Mouse (Mus musculus): ENCODE data around the gene Cdyl2. TPM values are rescaled to one million over a fixed set of nuclear protein-coding genes. Genes with fewer than 3 reads are reported as not detected.

Cdyl2 gene
- polyA plus RNA-seq, 1 experiment from 2014 or later, result 6.5 TPM

- H3K4me3 ChIP-seq (ENCODE audit: low read depth, low read length), result no peak overlapping the region
- 76% methylated on average over 5 of the region's 5 CpGs for WGBS
- no peaks in the 10 kb centered on the region for H3K36me3 ChIP-seq (ENCODE audit: control insufficient read depth, insufficient read depth, low read length)
- H3K4me1 ChIP-seq (ENCODE audit: control insufficient read depth, insufficient read depth, low read length), result peaks cover 3% of the 10 kb centered on the region; the same call in 1 of the 2 replicates
- no peak for ATAC-seq
- no peak for DNase-seq (ENCODE audit: low spot score)
- H3K9ac ChIP-seq (ENCODE audit: low read length), result no peak overlapping the region
- H3K4me2 ChIP-seq (ENCODE audit: low read length), result no peak overlapping the region
- H3K9me3 ChIP-seq (replicated peaks; ENCODE audit: control insufficient read depth, low read length), result no peaks in the 10 kb centered on the region
- H3K27ac ChIP-seq (ENCODE audit: low read depth, low read length), result no peak overlapping the region
- no peaks in the 10 kb centered on the region for H3K27me3 ChIP-seq (replicated peaks; ENCODE audit: control insufficient read depth, insufficient read depth, low read length)
Observed at GRCm38 (mm10) chr8:116735306-116735705, 2.5 kb upstream of the Cdyl2 start.

DNA sequence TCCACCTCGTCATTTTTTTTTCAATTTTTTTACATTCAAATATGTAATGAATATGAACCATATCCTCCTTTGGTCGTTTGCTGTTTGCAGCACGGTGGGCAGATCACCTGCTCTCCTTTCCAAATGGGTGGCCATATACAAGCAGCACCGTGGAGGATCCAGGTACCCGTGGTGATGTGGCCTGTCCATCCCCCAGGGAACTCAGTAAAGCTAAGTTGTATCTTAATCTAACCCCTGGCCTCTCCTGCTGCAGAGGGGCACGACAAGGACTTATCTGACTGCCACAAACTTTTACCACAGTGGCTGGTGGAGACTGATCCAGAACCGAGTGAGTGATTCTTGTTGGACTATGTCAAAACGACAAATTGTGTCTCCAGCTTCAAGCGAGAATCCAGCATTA lies 1.4 kb upstream of the Cdyl2 start:
- no peak for ATAC-seq

GRCm38 (mm10) chr8:116733648-116734014 lies 840 bp upstream of the Cdyl2 start:
- 18% methylated on average over 3 of the region's 3 CpGs for WGBS

More for the DNA sequence above, 1.4 kb upstream of the Cdyl2 start:
- Histone ChIP-seq H3K4me1 (ENCODE audit: control insufficient read depth, insufficient read depth, low read length) (peaks cover 3% of the 10 kb centered on the region; the same call in 1 of the 2 replicates), H3K27ac (ENCODE audit: low read depth, low read length) (no peak overlapping the region), H3K27me3 (replicated peaks; ENCODE audit: control insufficient read depth, insufficient read depth, low read length) (no peaks in the 10 kb centered on the region), H3K4me3 (ENCODE audit: low read depth, low read length) (no peak overlapping the region), H3K36me3 (ENCODE audit: control insufficient read depth, insufficient read depth, low read length) (no peaks in the 10 kb centered on the region), H3K9ac (ENCODE audit: low read length) (no peak overlapping the region), H3K4me2 (ENCODE audit: low read length) (no peak overlapping the region), H3K9me3 (replicated peaks; ENCODE audit: control insufficient read depth, low read length) (no peaks in the 10 kb centered on the region)
- WGBS, result 58% methylated on average over 9 of the region's 9 CpGs
- DNase-seq (ENCODE audit: low spot score), result no peak

DNA sequence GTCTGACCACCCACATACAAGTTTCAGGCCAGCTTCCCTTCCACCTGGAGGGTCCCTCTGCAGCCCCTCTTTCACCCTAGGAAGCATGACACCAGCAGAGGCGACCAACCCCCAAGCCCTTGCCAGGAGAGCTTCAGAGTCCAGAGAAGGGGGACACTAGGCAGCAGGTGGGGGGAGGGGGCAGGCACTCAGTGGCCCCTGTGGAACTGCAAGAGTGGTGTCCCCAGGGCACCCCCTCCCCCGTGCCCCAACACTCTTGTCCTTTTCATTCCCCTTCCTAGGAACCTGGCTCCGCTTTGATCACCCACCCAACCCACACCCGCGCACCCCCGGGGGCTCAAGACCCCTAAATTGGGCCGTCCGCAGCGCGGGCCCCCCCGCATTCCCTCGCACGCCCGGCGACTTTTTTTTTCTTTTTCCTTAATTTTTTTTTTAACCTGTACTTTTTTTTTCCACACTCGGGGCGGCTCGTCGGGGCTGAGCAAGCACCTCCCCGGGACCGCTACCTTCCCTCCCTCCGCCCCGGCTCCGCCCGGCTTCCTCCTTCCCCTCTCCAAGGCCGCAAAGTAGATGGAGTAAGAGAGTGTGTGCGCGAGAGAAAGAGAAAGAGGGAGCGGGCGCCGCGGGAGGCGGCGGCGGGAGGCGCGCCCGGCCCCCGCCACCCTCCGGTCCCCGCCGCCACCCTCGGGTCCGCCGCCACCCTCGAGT lies 661 bp downstream of the Cdyl2 start:
- ATAC-seq, result peak; percentile 78
- under 1% methylated on average over 40 of the region's 46 CpGs for WGBS
- Histone ChIP-seq H3K4me1 (ENCODE audit: control insufficient read depth, insufficient read depth, low read length) (peaks cover 3% of the 10 kb centered on the region; the same call in 1 of the 2 replicates), H3K4me3 (ENCODE audit: low read depth, low read length) (peak overlapping the region; percentile 76), H3K9me3 (replicated peaks; ENCODE audit: control insufficient read depth, low read length) (0 out of 2 replicates have a peak, but pooled peaks cover 6% of the 10 kb centered on the region), H3K9ac (ENCODE audit: low read length) (peak overlapping the region; percentile 81), H3K27ac (ENCODE audit: low read depth, low read length) (peak overlapping the region; percentile 78), H3K27me3 (replicated peaks; ENCODE audit: control insufficient read depth, insufficient read depth, low read length) (no peaks in the 10 kb centered on the region), H3K4me2 (ENCODE audit: low read length) (peak overlapping the region; percentile 71), H3K36me3 (ENCODE audit: control insufficient read depth, insufficient read depth, low read length) (no peaks in the 10 kb centered on the region)
- DNase-seq (ENCODE audit: low spot score), result peak; percentile 24

More at GRCm38 (mm10) chr8:116733648-116734014, 840 bp upstream of the Cdyl2 start:
- ATAC-seq (no peak), DNase-seq (ENCODE audit: low spot score) (no peak)
- no peak overlapping the region for H3K27ac ChIP-seq (ENCODE audit: low read depth, low read length)
- peak overlapping the region; percentile 76 for H3K4me3 ChIP-seq (ENCODE audit: low read depth, low read length)
- H3K4me2 ChIP-seq (ENCODE audit: low read length), result peak overlapping the region; percentile 71
- H3K9me3 ChIP-seq (replicated peaks; ENCODE audit: control insufficient read depth, low read length), result 0 out of 2 replicates have a peak, but pooled peaks cover 4% of the 10 kb centered on the region
- H3K4me1 ChIP-seq (ENCODE audit: control insufficient read depth, insufficient read depth, low read length), result peaks cover 3% of the 10 kb centered on the region; the same call in 1 of the 2 replicates
- H3K27me3 ChIP-seq (replicated peaks; ENCODE audit: control insufficient read depth, insufficient read depth, low read length), result no peaks in the 10 kb centered on the region
- peak overlapping the region; percentile 81 for H3K9ac ChIP-seq (ENCODE audit: low read length)
- H3K36me3 ChIP-seq (ENCODE audit: control insufficient read depth, insufficient read depth, low read length), result no peaks in the 10 kb centered on the region

GRCm38 (mm10) chr8:116721451-116721850 lies 11.3 kb downstream of the Cdyl2 start:
- H3K4me1 ChIP-seq (ENCODE audit: control insufficient read depth, insufficient read depth, low read length), result no peaks in the 10 kb centered on the region
- no peak for ATAC-seq
- WGBS, result 91% methylated on average over 2 of the region's 2 CpGs

GRCm38 (mm10) chr8:116707496-116707895 lies 25.3 kb downstream of the Cdyl2 start:
- H3K36me3 ChIP-seq (ENCODE audit: control insufficient read depth, insufficient read depth, low read length), result no peaks in the 10 kb centered on the region
- no peak for ATAC-seq
- no peak overlapping the region for H3K9ac ChIP-seq (ENCODE audit: low read length)
- H3K9me3 ChIP-seq (replicated peaks; ENCODE audit: control insufficient read depth, low read length), result peaks cover 6% of the 10 kb centered on the region; the same call in 1 of the 2 replicates
- no peaks in the 10 kb centered on the region for H3K27me3 ChIP-seq (replicated peaks; ENCODE audit: control insufficient read depth, insufficient read depth, low read length)
- H3K4me1 ChIP-seq (ENCODE audit: control insufficient read depth, insufficient read depth, low read length), result no peaks in the 10 kb centered on the region
- DNase-seq (ENCODE audit: low spot score), result no peak
- no peak overlapping the region for H3K27ac ChIP-seq (ENCODE audit: low read depth, low read length)
- H3K4me2 ChIP-seq (ENCODE audit: low read length), result no peak overlapping the region
- 89% methylated on average over 3 of the region's 3 CpGs for WGBS
- H3K4me3 ChIP-seq (ENCODE audit: low read depth, low read length), result no peak overlapping the region

More at GRCm38 (mm10) chr8:116721451-116721850, 11.3 kb downstream of the Cdyl2 start:
- Histone ChIP-seq H3K27me3 (replicated peaks; ENCODE audit: control insufficient read depth, insufficient read depth, low read length) (no peaks in the 10 kb centered on the region), H3K4me2 (ENCODE audit: low read length) (no peak overlapping the region), H3K36me3 (ENCODE audit: control insufficient read depth, insufficient read depth, low read length) (no peaks in the 10 kb centered on the region), H3K4me3 (ENCODE audit: low read depth, low read length) (no peak overlapping the region), H3K27ac (ENCODE audit: low read depth, low read length) (no peak overlapping the region), H3K9ac (ENCODE audit: low read length) (no peak overlapping the region), H3K9me3 (replicated peaks; ENCODE audit: control insufficient read depth, low read length) (peaks cover 7% of the 10 kb centered on the region; the same call in 1 of the 2 replicates)
- no peak for DNase-seq (ENCODE audit: low spot score)

GRCm38 (mm10) chr8:116702501-116702900 lies 30.3 kb downstream of the Cdyl2 start:
- no peaks in the 10 kb centered on the region for H3K4me1 ChIP-seq (ENCODE audit: control insufficient read depth, insufficient read depth, low read length)
- WGBS, result 87% methylated on average over 6 of the region's 6 CpGs

DNA sequence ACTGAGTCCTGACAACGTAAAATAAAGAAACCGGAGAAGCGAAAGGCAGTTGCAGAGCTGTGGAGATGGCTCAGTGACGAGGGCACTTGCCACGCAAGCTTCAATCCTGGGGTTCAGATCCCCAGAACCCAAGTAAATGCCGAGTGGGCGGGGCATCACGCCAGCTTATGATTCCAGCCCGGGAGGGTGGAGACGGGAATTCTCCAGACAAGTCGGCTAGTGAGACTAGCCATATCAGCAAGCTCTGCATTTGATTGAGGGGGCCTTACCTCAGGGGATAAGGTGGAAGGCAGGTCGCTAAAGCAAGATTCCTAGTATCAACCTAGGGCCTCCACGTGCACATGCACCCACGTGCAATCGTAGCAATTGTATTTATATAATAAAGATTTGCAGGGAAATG lies 39.9 kb downstream of the Cdyl2 start:
- Histone ChIP-seq H3K4me3 (ENCODE audit: low read depth, low read length) (no peak overlapping the region), H3K27ac (ENCODE audit: low read depth, low read length) (no peak overlapping the region), H3K27me3 (replicated peaks; ENCODE audit: control insufficient read depth, insufficient read depth, low read length) (no peaks in the 10 kb centered on the region), H3K9ac (ENCODE audit: low read length) (no peak overlapping the region), H3K36me3 (ENCODE audit: control insufficient read depth, insufficient read depth, low read length) (no peaks in the 10 kb centered on the region), H3K9me3 (replicated peaks; ENCODE audit: control insufficient read depth, low read length) (no peaks in the 10 kb centered on the region), H3K4me1 (ENCODE audit: control insufficient read depth, insufficient read depth, low read length) (no peaks in the 10 kb centered on the region), H3K4me2 (ENCODE audit: low read length) (no peak overlapping the region)
- 84% methylated on average over 15 of the region's 15 CpGs for WGBS
- DNase-seq (ENCODE audit: low spot score) (no peak), ATAC-seq (no peak)

More at GRCm38 (mm10) chr8:116702501-116702900, 30.3 kb downstream of the Cdyl2 start:
- Histone ChIP-seq H3K27ac (ENCODE audit: low read depth, low read length) (no peak overlapping the region), H3K9ac (ENCODE audit: low read length) (no peak overlapping the region), H3K9me3 (replicated peaks; ENCODE audit: control insufficient read depth, low read length) (no peaks in the 10 kb centered on the region), H3K27me3 (replicated peaks; ENCODE audit: control insufficient read depth, insufficient read depth, low read length) (no peaks in the 10 kb centered on the region), H3K36me3 (ENCODE audit: control insufficient read depth, insufficient read depth, low read length) (no peaks in the 10 kb centered on the region), H3K4me2 (ENCODE audit: low read length) (no peak overlapping the region), H3K4me3 (ENCODE audit: low read depth, low read length) (no peak overlapping the region)
- DNase-seq (ENCODE audit: low spot score) (no peak), ATAC-seq (no peak)

- over 99% methylated on average over 3 of the region's 3 CpGs for WGBS
- no peak for DNase-seq (ENCODE audit: low spot score)
- Histone ChIP-seq H3K4me3 (ENCODE audit: low read depth, low read length) (no peak overlapping the region), H3K4me1 (ENCODE audit: control insufficient read depth, insufficient read depth, low read length) (no peaks in the 10 kb centered on the region), H3K4me2 (ENCODE audit: low read length) (no peak overlapping the region), H3K9me3 (replicated peaks; ENCODE audit: control insufficient read depth, low read length) (no peaks in the 10 kb centered on the region), H3K36me3 (ENCODE audit: control insufficient read depth, insufficient read depth, low read length) (no peaks in the 10 kb centered on the region), H3K27ac (ENCODE audit: low read depth, low read length) (no peak overlapping the region), H3K27me3 (replicated peaks; ENCODE audit: control insufficient read depth, insufficient read depth, low read length) (no peaks in the 10 kb centered on the region), H3K9ac (ENCODE audit: low read length) (no peak overlapping the region)
- ATAC-seq, result no peak
Observed at GRCm38 (mm10) chr8:116689741-116690140, 43.0 kb downstream of the Cdyl2 start.

Data from forebrain, embryonic 14.5 days (tissue).